Mouse (Mus musculus): Measurements from ENCODE around the gene Aym1. TPM values are rescaled to one million over a fixed set of nuclear protein-coding genes. Genes with fewer than 3 reads are reported as not detected.
"Not testable (repeated sequence)": the region's sequence is repeated elsewhere in the genome, so short reads cannot be mapped to it uniquely, and the experiment has no call there.

Gene Aym1
- polyA plus RNA-seq, 1 experiment from 2014 or later = not detected

DNA sequence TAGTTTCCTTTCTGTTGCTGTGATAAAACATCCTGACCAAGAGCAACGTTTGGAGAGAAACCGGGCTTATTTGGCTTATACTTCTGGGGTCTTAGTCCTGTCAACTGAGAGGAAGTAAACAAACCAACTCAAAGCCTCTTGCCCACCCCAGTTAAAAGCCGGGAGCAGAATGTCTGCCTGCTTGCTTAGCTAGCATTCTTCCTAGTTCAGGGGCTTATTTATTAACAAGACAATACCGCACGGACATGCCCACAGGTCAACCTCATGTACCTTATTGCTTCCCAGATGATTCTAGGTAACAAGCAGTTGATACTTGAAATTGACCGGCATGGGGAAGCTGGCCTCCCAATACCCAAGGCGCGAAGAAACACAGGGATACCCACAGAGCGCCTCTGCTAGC is 20.8 kb upstream of the Aym1 start:
- H3K36me3 ChIP-seq (replicated peaks) = no peaks in the 10 kb centered on the region
- peaks cover 87% of the 10 kb centered on the region for H3K27me3 ChIP-seq (ENCODE audit: poor library complexity, severe bottlenecking)
- 28% methylated on average over 9 of the region's 9 CpGs for WGBS
- no peak for DNase-seq (ENCODE audit: extremely low spot score, low spot score)
- peaks cover 23% of the 10 kb centered on the region for H3K4me1 ChIP-seq
- H3K9me3 ChIP-seq = peaks cover 4% of the 10 kb centered on the region; the same call in 1 of the 2 replicates
- H3K27ac ChIP-seq = no peak overlapping the region
- H3K4me3 ChIP-seq = no peak overlapping the region

DNA sequence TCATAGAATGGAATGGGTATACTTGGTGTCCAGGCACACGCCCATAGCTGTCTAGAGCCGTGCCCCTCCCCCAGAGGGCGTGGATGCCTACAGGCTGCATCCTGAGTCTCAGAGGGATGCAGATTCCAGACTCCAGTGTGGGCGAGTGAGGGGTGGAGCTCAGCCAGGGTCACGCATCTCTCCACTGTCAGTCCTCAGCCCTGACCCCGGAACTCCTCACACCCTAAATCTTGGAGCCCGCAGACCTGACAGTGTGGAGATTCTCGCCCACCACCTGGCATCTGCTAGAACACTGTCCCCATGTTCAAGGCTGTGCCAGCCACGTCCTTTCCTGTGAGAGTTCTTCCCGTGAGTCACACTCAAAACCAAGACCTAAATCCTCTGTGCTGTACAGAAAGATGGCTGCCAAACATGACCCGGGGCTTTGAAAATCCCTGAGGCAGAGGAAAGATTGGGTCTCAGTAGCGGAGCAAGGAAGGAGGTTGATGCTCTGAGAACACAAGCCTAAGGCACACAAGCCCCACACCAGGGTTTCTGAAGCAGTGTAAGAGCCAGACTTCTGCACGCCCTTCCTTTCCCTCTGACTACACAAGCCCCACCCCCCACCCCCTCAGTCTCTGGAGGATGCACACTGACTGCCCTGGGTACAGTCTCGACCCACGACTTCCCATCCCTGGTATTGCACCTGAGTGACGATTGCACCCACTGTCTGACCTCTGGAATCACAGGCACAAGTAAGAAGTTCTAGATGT is 12.3 kb upstream of the Aym1 start:
- H3K36me3 ChIP-seq (replicated peaks) = no peaks in the 10 kb centered on the region
- peaks cover 52% of the 10 kb centered on the region for H3K4me1 ChIP-seq
- no peaks in the 10 kb centered on the region for H3K9me3 ChIP-seq
- no peak for DNase-seq (ENCODE audit: extremely low spot score, low spot score)
- peak overlapping the region; percentile 30 for H3K4me3 ChIP-seq
- peaks cover 89% of the 10 kb centered on the region for H3K27me3 ChIP-seq (ENCODE audit: poor library complexity, severe bottlenecking)
- H3K27ac ChIP-seq = no peak overlapping the region
- WGBS = 29% methylated on average over 16 of the region's 16 CpGs

DNA sequence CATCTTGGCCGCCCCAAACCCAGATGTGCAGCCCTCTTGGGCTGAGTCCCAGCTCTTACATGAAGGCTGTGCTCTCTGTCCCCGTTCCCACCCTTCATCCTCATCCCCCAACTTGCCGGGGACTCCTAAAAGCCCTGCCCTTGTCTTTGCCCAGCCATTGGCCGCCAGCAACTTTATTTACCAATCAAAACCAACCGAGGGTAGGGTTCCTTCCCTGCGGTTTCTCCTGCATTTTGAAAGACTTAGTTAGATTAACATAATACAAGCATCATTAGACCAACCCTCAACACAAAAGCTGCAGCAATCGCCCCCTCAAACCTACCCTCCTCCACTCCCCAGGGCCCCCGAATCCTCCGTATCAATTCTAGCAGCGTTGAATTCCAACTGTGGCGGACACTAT is 11.3 kb upstream of the Aym1 start:
- Histone ChIP-seq H3K27me3 (ENCODE audit: poor library complexity, severe bottlenecking) (peaks cover 95% of the 10 kb centered on the region), H3K4me3 (peak overlapping the region; percentile 30), H3K9me3 (no peaks in the 10 kb centered on the region), H3K36me3 (replicated peaks) (no peaks in the 10 kb centered on the region), H3K4me1 (peaks cover 57% of the 10 kb centered on the region), H3K27ac (no peak overlapping the region)
- no peak for DNase-seq (ENCODE audit: extremely low spot score, low spot score)
- WGBS = 4% methylated on average over 11 of the region's 11 CpGs

DNA sequence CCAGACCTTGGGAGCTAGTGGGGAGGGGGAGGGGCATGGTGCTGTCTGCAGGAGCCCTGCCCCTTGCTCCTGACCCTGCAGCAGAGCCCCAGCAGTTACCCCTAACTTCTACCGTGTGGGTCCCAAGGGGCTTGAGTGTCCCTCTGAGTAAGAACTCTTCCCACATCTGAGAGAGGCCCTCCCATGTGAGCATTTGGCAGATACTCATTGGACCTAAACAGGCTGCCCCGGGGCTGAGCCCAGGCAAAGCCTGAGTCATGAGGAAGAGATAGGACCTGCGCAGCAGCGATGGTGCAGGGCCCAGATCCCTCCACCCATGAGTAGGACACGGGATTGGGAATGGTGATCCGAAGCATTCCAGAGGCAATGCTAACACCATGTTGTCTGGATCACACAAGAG is 10.4 kb upstream of the Aym1 start:
- not testable (repeated sequence) for H3K36me3 ChIP-seq (replicated peaks); DNase-seq (ENCODE audit: extremely low spot score, low spot score); H3K27ac ChIP-seq; H3K4me3 ChIP-seq; H3K9me3 ChIP-seq
- WGBS = 37% methylated on average over 6 of the region's 6 CpGs
- peaks cover 90% of the 10 kb centered on the region for H3K27me3 ChIP-seq (ENCODE audit: poor library complexity, severe bottlenecking)
- H3K4me1 ChIP-seq = peaks cover 61% of the 10 kb centered on the region

DNA sequence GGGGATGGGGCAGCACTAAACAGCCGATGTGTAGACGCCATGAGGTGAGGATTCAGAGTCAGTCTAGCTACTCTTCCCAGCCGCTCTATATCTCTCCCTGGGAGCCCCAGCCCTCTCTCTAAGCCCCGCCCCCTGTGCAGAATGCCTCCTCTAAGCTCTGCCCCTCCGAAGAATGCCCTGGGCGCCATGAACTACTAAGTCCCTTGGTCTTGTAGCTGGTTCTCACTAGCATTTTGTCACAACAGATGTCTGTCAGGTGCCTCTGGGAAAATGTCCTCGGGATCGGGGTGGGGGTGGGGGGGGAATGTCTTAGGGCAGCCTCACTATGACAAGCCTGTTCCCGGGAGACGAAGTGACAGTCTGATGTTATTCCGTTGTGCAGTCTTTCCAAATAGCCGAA is 9.5 kb upstream of the Aym1 start:
- Histone ChIP-seq H3K4me1 (peaks cover 71% of the 10 kb centered on the region), H3K27me3 (ENCODE audit: poor library complexity, severe bottlenecking) (peaks cover 83% of the 10 kb centered on the region), H3K9me3 (no peaks in the 10 kb centered on the region), H3K4me3 (no peak overlapping the region), H3K36me3 (replicated peaks) (no peaks in the 10 kb centered on the region), H3K27ac (no peak overlapping the region)
- DNase-seq (ENCODE audit: extremely low spot score, low spot score) = no peak
- 31% methylated on average over 12 of the region's 12 CpGs for WGBS

DNA sequence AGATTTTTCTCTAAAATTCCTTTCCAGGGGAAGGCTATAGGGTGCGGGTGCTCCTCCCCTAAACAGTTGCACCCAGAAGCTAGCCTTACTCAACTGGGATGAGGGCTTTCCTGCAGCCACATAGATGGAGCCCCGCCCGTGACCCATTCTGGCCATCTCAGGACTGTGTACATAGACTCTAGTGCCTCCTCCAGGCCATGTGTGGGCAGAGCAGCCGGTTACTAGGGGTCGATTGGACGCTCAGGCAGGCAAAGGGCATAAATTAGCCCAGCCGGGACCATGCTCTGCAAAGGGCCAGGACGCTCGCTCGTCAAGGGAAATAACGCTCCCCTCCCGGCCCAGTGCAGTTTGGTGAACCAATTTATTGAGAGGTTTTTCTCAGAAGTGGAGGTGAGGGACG is 8.5 kb upstream of the Aym1 start:
- no peaks in the 10 kb centered on the region for H3K9me3 ChIP-seq
- 11% methylated on average over 13 of the region's 13 CpGs for WGBS
- peak; percentile 49 for DNase-seq (ENCODE audit: extremely low spot score, low spot score)
- H3K4me3 ChIP-seq = no peak overlapping the region
- H3K36me3 ChIP-seq (replicated peaks) = no peaks in the 10 kb centered on the region
- peaks cover 74% of the 10 kb centered on the region for H3K4me1 ChIP-seq
- peaks cover 87% of the 10 kb centered on the region for H3K27me3 ChIP-seq (ENCODE audit: poor library complexity, severe bottlenecking)
- H3K27ac ChIP-seq = peak overlapping the region; percentile 25

DNA sequence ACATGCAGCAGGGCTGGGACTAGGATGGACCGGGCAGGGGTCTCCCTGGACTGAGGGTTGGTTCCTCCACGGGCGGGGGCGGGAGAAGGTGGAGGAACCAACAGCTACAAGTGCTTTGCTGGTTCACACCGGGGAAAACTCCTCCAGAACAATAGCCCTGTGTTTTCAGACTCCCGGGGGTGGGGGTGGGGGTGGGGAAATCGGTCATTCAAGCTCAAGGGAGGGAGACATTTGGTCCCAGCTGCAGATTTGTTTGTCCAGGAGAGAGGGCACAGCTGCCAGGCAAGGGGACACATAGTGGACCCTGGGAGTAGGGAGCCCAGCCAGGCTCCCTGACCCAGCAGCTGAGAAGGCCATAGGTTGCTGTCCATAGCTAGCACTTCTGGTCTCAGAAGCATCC is 7.9 kb upstream of the Aym1 start:
- peak overlapping the region; percentile 67; the same call in 1 of the 2 replicates for H3K27ac ChIP-seq
- WGBS = 6% methylated on average over 7 of the region's 7 CpGs
- peaks cover 87% of the 10 kb centered on the region for H3K27me3 ChIP-seq (ENCODE audit: poor library complexity, severe bottlenecking)
- no peak overlapping the region for H3K4me3 ChIP-seq
- DNase-seq (ENCODE audit: extremely low spot score, low spot score) = no peak
- no peaks in the 10 kb centered on the region for H3K9me3 ChIP-seq
- H3K4me1 ChIP-seq = peaks cover 80% of the 10 kb centered on the region
- no peaks in the 10 kb centered on the region for H3K36me3 ChIP-seq (replicated peaks)

DNA sequence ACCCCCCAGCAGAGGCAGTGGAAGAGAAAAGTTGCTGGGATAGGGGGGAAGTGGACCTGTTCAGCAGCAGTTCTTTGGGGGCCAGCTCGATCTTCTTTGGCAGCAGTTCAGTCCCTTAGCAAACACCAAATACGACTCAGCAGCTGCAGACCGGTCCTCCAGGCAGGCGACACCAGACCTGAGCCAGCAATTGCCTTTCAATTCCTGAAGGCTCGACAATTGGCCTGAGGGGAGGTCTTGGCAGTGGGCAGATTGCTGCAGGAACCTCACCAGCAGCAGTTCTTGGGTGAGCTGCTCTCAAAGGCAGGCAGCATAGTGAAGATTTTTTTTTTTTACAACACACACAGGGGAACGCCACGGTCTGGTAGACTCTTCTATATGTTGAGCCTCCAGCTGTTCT is 7.3 kb upstream of the Aym1 start:
- WGBS = 26% methylated on average over 7 of the region's 7 CpGs

DNA sequence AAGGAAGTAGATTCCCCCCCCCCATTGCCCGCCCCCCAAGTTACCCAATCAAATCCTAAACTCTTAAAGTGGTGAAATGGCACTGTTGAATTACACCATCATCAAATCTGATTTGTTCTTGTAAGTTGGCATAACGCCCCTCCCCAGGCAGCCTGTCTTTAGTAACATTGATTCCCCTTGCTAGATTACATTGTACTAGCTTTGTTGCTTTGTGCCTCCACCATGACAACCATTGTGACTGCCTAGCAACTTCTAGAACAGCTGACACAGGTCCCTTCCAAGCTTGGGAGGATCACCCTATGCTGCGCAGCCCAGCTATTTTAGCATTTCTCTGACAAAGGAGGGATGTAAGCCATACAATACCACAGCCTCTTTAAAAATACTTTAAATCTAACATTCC is 5.3 kb upstream of the Aym1 start:
- no peaks in the 10 kb centered on the region for H3K36me3 ChIP-seq (replicated peaks)
- H3K4me3 ChIP-seq = no peak overlapping the region
- no peaks in the 10 kb centered on the region for H3K9me3 ChIP-seq
- DNase-seq (ENCODE audit: extremely low spot score, low spot score) = no peak
- peaks cover 59% of the 10 kb centered on the region for H3K4me1 ChIP-seq
- WGBS = 78% methylated on average over 3 of the region's 3 CpGs
- H3K27ac ChIP-seq = no peak overlapping the region
- H3K27me3 ChIP-seq (ENCODE audit: poor library complexity, severe bottlenecking) = peaks cover 84% of the 10 kb centered on the region

More for the DNA sequence above, 7.3 kb upstream of the Aym1 start:
- Histone ChIP-seq H3K4me1 (peaks cover 79% of the 10 kb centered on the region), H3K9me3 (no peaks in the 10 kb centered on the region), H3K27me3 (ENCODE audit: poor library complexity, severe bottlenecking) (peaks cover 87% of the 10 kb centered on the region), H3K27ac (peak overlapping the region; percentile 67), H3K36me3 (replicated peaks) (no peaks in the 10 kb centered on the region), H3K4me3 (no peak overlapping the region)
- DNase-seq (ENCODE audit: extremely low spot score, low spot score) = no peak

DNA sequence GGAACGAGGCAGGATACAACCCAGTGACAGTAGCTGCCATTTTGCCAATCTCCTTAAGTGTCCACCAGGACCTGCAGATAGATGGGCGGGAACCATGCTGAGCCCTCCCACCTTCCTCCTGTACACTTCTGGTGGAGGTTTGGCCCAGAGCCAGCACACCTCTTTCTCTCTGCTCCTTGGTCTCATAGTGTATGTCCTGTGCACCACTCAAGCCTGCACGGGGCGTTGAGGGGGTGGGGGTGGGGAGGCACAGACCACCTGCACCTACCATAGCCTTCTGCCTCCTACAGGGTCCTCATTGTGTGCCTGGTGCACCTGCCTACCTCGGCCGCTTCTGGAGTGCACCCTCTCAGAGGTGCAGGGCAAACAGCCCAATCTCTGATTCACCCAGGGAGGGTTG is 4.5 kb upstream of the Aym1 start:
- Histone ChIP-seq H3K4me3 (no peak overlapping the region), H3K4me1 (peaks cover 60% of the 10 kb centered on the region), H3K9me3 (no peaks in the 10 kb centered on the region), H3K27me3 (ENCODE audit: poor library complexity, severe bottlenecking) (peaks cover 81% of the 10 kb centered on the region), H3K36me3 (replicated peaks) (no peaks in the 10 kb centered on the region), H3K27ac (0 out of 2 replicates have a peak overlapping the region, but pooled peaks have one; percentile 32)
- DNase-seq (ENCODE audit: extremely low spot score, low spot score) = no peak
- 82% methylated on average over 6 of the region's 6 CpGs for WGBS

DNA sequence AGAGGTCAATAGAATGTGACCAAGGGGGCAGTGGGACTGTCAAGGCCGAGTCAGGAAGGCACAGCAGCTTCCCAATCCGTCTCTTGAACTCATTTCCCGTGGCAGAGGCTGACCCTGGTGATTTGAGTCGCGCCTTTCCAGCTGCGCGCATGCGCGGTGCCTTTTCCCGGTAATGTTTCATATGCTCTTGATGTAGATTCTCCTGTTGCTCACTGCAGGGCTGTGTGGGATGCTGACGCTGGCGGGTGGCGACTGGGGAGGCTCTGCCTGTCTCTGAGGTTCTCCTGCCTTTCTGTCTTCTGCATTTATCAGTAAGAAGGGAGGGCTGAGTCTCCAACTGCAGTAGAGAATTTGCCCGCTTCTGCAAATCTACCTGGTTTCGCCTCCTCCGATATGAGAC is 2.8 kb upstream of the Aym1 start:
- peaks cover 70% of the 10 kb centered on the region for H3K27me3 ChIP-seq (ENCODE audit: poor library complexity, severe bottlenecking)
- H3K4me1 ChIP-seq = peaks cover 56% of the 10 kb centered on the region
- no peak overlapping the region; the same call in 1 of the 2 replicates for H3K4me3 ChIP-seq
- no peak overlapping the region for H3K27ac ChIP-seq
- H3K36me3 ChIP-seq (replicated peaks) = no peaks in the 10 kb centered on the region
- WGBS = 58% methylated on average over 16 of the region's 16 CpGs
- no peaks in the 10 kb centered on the region for H3K9me3 ChIP-seq
- no peak for DNase-seq (ENCODE audit: extremely low spot score, low spot score)

DNA sequence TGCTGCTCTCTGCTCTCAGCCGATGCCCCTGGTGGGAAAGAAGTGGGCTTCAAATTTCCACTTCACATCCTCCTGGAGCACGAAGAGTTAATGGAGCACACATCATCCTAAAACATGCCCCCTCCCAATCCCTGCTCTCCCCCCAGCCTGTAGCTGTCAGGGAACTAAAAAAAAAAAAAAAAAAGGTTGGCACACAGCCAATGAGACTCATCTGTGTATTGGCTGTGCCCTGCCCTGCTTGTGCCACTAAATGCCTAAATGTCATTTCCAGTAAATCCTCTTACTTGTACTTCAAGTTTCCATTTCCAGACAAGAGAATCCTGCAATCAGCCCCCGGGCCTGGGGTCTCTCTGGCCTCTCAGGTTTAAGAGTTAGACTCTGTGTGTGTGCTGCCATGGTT is 562 bp downstream of the Aym1 start:
- 61% methylated on average over 3 of the region's 3 CpGs for WGBS
- peaks cover 60% of the 10 kb centered on the region for H3K27me3 ChIP-seq (ENCODE audit: poor library complexity, severe bottlenecking)
- H3K27ac ChIP-seq = no peak overlapping the region
- no peak overlapping the region for H3K4me3 ChIP-seq
- no peaks in the 10 kb centered on the region for H3K36me3 ChIP-seq (replicated peaks)
- H3K4me1 ChIP-seq = peaks cover 33% of the 10 kb centered on the region
- no peaks in the 10 kb centered on the region for H3K9me3 ChIP-seq
- no peak for DNase-seq (ENCODE audit: extremely low spot score, low spot score)

DNA sequence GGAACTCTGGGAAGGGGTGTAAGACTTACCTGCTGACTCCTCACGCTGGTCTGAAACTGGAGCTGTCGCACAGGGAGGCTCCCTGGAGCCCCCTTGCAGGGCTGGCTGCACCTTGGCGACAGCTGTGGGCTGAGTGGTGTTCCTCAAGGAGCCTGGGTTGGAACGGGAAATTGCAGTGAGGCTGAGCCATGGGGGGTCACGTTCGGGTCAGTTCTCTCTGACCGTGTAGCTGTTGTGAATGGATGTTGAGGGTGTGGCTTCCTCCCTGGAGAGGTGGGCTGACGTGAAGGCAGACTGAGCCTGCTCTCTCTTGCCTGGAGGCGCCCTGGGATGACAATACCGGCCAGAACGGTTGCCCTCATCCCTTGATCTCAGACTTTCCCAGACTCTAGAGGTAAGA is 1.7 kb downstream of the Aym1 start:
- 4% methylated on average over 11 of the region's 11 CpGs for WGBS
- H3K36me3 ChIP-seq (replicated peaks) = no peaks in the 10 kb centered on the region
- H3K27me3 ChIP-seq (ENCODE audit: poor library complexity, severe bottlenecking) = peaks cover 48% of the 10 kb centered on the region
- no peaks in the 10 kb centered on the region for H3K9me3 ChIP-seq
- peaks cover 28% of the 10 kb centered on the region for H3K4me1 ChIP-seq
- DNase-seq (ENCODE audit: extremely low spot score, low spot score) = no peak
- no peak overlapping the region for H3K27ac ChIP-seq
- H3K4me3 ChIP-seq = no peak overlapping the region
